Mouse (Mus musculus) cerebellum, adult 9-10 months (tissue): ENCODE results near the gene Smurf1.
A peak's percentile ranks its signal among the peaks of the same experiment; 100 is the strongest.

ENCODE experiments used
- DNase-seq: peaks from one replicate; pipeline ENCODE4 v3.0.0; 2022

The Smurf1 gene

GRCm38 (mm10) chr5:144965639-144966351 lies at the start of gene Smurf1:
Smurf1 (minus strand) TSS chr5:144965847.
- DNase-seq, result peak; percentile 79

- no peak for DNase-seq
Observed at GRCm38 (mm10) chr5:145014278-145014677, 48.6 kb upstream of the Smurf1 start.

- no peak for DNase-seq
Observed at GRCm38 (mm10) chr5:145008878-145009659, 43.4 kb upstream of the Smurf1 start.

GRCm38 (mm10) chr5:145005596-145005995 lies 39.9 kb upstream of the Smurf1 start:
- DNase-seq, result no peak

- DNase-seq, result no peak
Observed at GRCm38 (mm10) chr5:145004495-145004894, 38.8 kb upstream of the Smurf1 start.

GRCm38 (mm10) chr5:145003362-145003761 lies 37.7 kb upstream of the Smurf1 start:
- DNase-seq, result no peak

- no peak for DNase-seq
Observed at GRCm38 (mm10) chr5:144998491-144998890, 32.8 kb upstream of the Smurf1 start.

GRCm38 (mm10) chr5:144990481-144990880 lies 24.8 kb upstream of the Smurf1 start:
- DNase-seq, result no peak

- DNase-seq, result no peak
Observed at GRCm38 (mm10) chr5:144990051-144990450, 24.4 kb upstream of the Smurf1 start.

- no peak for DNase-seq
Observed at GRCm38 (mm10) chr5:144989061-144989405, 23.4 kb upstream of the Smurf1 start.

GRCm38 (mm10) chr5:144988340-144989060 lies 22.9 kb upstream of the Smurf1 start:
- peak; percentile 65 for DNase-seq

GRCm38 (mm10) chr5:144987561-144987960 lies 21.9 kb upstream of the Smurf1 start:
- no peak for DNase-seq

- no peak for DNase-seq
Observed at GRCm38 (mm10) chr5:144984839-144985238, 19.2 kb upstream of the Smurf1 start.

- DNase-seq, result no peak
Observed at GRCm38 (mm10) chr5:144983227-144983626, 17.6 kb upstream of the Smurf1 start.

GRCm38 (mm10) chr5:144979110-144979509 lies 13.5 kb upstream of the Smurf1 start:
- DNase-seq, result no peak

- no peak for DNase-seq
Observed at GRCm38 (mm10) chr5:144978533-144979107, 13.0 kb upstream of the Smurf1 start.

GRCm38 (mm10) chr5:144971266-144971665 lies 5.6 kb upstream of the Smurf1 start:
- DNase-seq, result no peak

- peak; percentile 86 for DNase-seq
Observed at GRCm38 (mm10) chr5:144964872-144965638, 592 bp downstream of the Smurf1 start.

- DNase-seq, result no peak
Observed at GRCm38 (mm10) chr5:144964465-144964864, 1.2 kb downstream of the Smurf1 start.

GRCm38 (mm10) chr5:144963817-144964261 lies 1.8 kb downstream of the Smurf1 start:
- DNase-seq, result peak; percentile 69

GRCm38 (mm10) chr5:144963401-144963800 lies 2.2 kb downstream of the Smurf1 start:
- DNase-seq, result no peak

- no peak for DNase-seq
Observed at GRCm38 (mm10) chr5:144958271-144958670, 7.4 kb downstream of the Smurf1 start.
